Mouse (Mus musculus) frontal cortex, postnatal 14 days (tissue): ENCODE measurements around the gene Dock9.
A peak's percentile ranks its signal among the peaks of the same experiment; 100 is the strongest.
"Not testable (repeated sequence)": the region's sequence is repeated elsewhere in the genome, so short reads cannot be mapped to it uniquely, and the experiment has no call there.

Experiments
- DNase-seq, 2 experiments: peaks; one replicate each; pipeline ENCODE4 v3.0.0; 2022; ENCODE audit warnings: low spot score in 2 of 2

The Dock9 gene

GRCm38 (mm10) chr14:121660167-121660894 lies 137.3 kb downstream of the Dock9 start:
- DNase-seq, result no peak

GRCm38 (mm10) chr14:121659061-121659824 lies 138.4 kb downstream of the Dock9 start:
- no peak for DNase-seq

- no peak for DNase-seq
These were observed 139.1 kb downstream of the Dock9 start for GRCm38 (mm10) chr14:121658537-121658936.

DNA sequence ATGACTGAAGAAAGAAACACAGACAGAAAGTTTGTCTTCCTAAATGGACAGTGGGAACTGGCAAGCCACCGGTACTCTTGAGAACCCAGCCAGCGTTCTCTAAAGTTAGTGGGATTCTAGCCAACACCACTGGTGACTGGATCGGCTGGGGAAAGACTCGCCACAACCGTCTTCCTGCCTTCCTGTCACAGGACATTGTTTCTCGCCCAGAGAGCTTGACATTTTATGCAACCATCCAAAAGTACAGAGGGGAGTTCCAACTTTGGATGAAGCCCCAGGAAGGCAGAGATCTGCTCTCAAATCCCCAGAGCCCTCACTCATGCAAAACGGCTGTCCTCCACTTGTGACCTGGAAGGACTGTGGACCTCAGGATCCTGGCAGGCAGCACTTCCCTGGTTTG lies 140.0 kb downstream of the Dock9 start:
- DNase-seq, result no peak

GRCm38 (mm10) chr14:121656912-121657311 lies 140.7 kb downstream of the Dock9 start:
- DNase-seq, result no peak

DNA sequence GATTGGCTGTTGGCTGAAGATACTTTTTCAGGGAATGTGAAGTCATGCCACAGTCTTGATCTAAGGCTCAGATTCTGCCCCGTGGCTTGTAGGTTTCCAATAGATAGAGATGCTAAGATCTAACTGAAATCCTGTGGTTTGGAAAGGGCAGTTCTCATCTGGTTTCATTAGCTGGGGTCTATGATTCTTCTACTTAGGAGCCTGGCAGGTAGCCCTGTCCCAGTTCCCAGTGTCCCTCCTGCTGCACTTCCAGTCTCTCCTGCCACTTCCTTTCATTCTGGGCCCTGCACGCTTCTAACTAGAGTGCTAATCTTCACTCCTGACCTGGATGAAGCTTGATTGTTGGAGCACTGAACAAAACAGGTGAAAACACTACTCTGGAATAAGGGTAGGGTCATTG lies 142.7 kb downstream of the Dock9 start:
- DNase-seq, result no peak

- DNase-seq, result no peak
These were observed 143.1 kb downstream of the Dock9 start for GRCm38 (mm10) chr14:121654416-121654967.

GRCm38 (mm10) chr14:121653717-121654116 lies 143.9 kb downstream of the Dock9 start:
- no peak for DNase-seq

DNA sequence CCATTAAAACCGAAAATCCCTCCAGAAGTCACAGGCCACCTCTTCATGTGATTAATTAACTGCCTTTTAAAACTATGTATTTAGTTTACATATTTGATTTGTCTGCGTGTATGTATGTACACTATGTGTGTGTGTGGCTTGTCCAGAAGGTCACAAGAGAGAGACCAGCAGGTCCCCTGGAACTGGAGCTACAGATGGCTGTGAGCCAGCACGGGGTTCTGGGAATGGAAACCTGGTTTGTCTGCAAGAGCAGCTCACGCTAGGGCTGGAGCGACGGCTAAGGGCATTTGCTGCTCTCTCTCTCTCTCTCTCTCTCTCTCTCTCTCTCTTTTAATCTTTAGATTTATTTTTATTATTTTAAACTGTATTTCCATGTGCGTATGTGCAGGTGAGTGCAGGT lies 144.4 kb downstream of the Dock9 start:
- DNase-seq, result no peak

DNA sequence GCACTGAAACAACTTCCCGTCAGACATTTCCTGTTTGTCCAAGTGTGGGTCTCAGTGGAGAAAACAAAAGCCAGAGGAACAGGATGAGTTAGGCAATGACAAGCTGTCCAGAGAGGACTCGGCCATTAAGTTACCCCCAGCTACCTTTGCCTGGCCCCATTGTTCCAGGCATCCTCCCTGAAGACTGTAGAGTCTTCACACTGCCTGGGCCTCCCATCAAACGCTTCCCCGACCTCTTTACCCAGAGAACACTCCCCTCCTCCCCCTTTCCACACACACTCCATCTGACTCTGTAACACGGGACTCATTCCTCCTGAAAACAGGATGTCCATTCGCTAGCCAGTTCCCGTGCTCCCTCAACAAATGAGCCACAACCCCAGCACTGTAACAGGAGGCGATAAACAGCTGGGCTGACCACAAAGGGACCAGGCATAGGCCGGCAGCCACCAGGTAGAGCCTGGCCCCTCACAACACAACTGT lies 149.0 kb downstream of the Dock9 start:
- no peak for DNase-seq

DNA sequence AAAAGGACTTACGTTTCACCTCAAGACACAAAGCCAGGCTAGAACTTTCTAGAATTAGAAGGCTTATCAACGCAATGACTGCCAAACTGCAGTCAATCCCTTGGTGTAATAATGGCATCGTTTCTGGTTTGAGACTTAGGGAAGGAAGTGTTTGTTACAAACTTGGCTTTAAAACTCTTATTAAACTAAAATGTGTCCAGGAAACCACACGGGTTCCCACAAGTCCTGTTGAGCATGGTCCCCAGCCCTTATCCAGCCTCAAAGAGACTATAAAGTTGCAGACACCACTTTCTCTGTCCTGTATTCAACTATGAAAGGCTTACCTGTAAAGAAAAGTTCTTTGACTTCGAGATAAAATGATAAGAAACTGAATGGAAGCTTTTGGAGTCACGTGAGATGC lies 149.9 kb downstream of the Dock9 start:
- no peak for DNase-seq

DNA sequence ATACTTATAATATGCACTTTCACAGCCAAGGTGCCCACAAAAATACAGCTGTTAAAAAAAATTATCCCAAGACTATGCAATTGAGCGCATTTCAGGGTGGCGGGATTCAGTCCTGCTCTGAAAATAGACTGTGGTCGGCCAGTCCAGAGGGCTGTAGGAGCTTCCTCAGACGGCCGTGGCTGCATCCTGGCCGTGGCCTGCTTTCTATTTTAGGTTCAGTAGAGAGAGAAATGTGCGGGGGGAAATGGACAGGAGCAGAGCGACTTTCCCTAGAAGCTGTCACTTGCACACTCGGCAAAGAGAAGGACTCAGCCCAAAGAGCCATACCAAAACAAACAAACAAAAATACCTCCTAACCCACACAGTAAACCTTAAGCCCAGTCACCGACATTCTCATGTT lies 151.0 kb downstream of the Dock9 start:
- no peak for DNase-seq

DNA sequence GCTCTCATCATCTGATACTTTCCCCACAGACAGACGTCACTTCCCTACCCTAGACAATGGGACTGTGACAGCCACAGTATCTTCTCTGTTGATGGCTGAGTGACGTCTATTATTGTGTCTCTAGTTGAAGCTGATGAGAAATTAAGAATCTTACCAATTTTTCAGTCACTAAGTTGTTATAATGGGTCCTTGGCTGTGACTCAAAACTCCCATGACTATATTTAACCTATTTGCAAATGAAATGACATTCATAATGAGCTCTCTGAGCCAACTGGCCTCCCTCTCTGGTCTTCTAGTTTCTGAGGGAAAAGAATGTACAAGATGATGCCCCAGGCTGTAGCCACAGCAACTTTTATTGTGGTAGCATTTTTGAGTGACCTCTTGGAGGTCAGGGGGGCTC lies 153.3 kb downstream of the Dock9 start:
- DNase-seq, result no peak

DNA sequence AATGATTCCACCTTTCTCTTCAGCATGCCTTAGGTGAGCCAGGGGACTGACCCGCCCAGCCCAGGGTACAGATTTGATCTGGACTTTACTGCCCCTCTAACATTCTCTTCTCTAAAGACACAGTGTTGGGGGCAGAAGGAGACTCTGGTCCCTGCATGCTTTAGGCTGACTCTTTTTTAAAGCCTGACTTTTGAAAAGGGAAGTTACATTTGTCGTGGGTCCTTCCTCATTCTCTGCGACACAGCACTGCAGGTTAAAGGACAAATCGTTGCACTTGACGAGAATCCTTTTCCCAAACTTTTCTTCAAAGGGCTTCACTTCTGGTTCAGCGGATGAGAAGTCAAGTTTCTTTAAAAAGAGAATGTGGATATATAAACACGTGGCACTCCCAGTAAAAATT lies 156.4 kb downstream of the Dock9 start:
- DNase-seq, result no peak

DNA sequence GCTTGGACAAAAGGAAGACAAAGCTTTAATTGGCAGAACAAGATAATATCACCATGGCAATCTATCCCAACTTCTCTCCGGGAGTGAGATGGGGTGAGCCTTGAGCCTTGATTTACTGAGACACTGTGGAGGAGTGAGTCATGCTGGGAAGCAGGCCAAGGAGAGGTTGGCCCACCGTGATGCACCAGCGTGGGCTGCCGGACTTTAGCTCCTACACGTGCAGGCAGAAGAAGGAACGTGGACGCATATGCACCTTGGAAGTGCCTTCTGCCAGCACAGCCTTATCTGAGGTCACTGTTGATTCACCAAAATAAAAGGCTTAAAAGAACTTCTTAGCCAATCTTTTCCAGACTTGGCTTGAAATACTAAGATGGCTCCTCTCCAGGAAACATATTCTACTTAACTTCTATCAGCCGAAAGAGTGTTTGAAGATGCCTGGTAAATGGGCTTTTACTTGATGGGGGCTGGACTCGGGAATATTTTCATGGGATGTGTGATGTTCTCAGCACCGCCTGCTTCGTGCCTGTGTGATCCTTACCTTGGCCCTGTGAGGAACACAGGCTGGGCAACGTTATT lies 160.6 kb downstream of the Dock9 start:
- no peak for DNase-seq

DNA sequence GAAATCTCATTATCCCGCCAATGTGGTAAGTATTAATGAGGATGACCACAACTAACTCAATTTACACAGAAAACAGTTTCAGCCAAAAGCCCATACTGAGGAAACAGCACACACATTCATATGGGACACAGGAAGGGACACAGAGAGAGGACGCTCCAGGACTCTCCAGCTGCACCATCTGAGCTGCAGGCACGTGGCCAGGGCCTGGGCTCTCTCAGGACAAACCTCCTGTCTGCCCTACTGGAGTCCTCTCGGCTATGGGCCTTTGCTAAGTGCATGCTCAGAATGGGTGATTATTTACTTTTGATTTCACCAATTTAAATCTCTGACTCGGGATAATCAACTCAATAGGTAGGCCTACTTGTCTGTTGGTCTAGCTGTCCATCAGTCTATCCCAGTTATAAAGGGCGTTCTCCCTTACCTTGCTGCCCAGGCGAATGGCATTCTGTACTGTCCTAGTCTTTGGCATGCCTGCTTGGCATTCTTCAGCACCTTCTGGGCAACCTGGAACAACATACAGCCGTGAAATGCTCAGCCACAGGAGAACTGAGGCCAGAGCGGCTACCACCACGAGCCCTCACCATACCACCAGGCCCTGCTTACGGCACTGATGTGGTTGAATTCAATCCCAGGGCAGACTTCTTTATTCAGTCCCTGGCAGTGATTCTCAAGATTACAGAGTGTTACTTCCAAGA lies 162.8 kb downstream of the Dock9 start:
- peak in 1 of 2 experiments; percentile 41 for DNase-seq

- no peak for DNase-seq
These were observed 163.4 kb downstream of the Dock9 start for GRCm38 (mm10) chr14:121634093-121634735.

GRCm38 (mm10) chr14:121631934-121632333 lies 165.7 kb downstream of the Dock9 start:
- DNase-seq, result no peak

GRCm38 (mm10) chr14:121626741-121627140 lies 170.9 kb downstream of the Dock9 start:
- no peak for DNase-seq

- not testable (repeated sequence) for DNase-seq
These were observed 173.6 kb downstream of the Dock9 start for GRCm38 (mm10) chr14:121623996-121624542.

DNA sequence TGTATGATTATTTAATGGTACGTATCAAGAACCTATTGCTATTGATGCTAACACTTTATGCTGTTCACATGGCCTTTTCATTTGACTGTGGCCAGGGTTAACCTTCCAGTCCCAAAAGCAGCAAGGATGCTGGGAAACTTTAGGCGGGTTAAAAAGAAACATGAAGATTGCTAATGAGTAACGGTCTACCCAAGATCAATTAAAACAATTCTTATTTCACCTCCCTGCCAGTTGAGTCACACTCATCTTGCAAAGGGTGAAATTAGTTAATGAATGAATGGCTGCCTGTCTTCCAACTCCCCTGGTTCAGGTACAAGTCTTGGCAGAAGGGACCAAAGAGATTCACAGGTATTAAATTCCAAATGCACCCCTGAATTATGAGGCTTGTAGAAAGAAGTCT lies 175.8 kb downstream of the Dock9 start:
- DNase-seq, result no peak
